24 mouse cellular contexts compared by ENCODE assay signal in the genomic region with DNA sequence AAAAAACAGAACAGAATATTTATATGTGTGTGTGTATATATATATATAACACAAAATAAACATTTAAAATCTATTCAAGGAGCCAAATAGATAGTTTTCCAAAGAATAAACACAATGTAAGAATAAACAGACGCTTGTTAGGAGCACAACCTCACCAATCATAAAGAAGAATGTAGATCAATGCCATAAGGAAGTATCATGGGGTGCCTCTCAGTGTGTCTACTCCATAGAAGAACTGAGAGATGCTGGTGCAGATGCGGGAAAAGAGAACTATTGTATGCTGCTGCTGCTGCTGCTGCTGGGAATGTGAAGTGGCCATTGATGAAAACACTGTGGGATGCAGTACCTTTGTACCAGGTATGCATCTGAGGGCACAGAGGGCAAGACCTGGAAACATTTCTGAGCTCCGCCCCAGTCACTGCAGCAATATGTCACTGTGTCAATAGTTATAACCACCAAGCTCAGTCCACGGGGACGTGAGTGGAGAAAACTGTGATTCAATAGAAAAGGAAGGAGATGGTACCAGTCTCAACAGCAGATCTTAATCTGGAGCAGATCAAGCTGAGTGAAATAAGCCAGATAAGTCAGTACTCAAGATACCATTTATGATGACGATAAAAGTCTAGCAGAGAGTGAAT.
"Had no signal": no experiment of that assay in that cellular context is flagged by ENCODE, and none has a peak within 500 bp of the region (broad histone marks: within the 10 kb centered on the region; RNA-seq: fewer than 3 reads in every experiment).

No protein-coding gene starts in this region.

- H3K4me2 ChIP-seq: heart, embryonic 12.5 days; hindbrain, embryonic 12.5 days; hindbrain, embryonic 14.5 days; intestine, embryonic 15.5 days; limb, embryonic 12.5 days had no signal

- H3K27ac ChIP-seq: gastrocnemius, adult 2 months; heart, adult 2 months; hindbrain, embryonic 10.5 days; hindbrain, embryonic 12.5 days; hindbrain, embryonic 14.5 days; layer of hippocampus, adult 2 months; left cerebral cortex, adult 2 months; limb, embryonic 10.5 days; limb, embryonic 12.5 days had no signal

- H3K4me1 ChIP-seq: heart, embryonic 12.5 days; hindbrain, embryonic 12.5 days; intestine, embryonic 15.5 days; limb, embryonic 12.5 days had no signal

- H3K4me3 ChIP-seq: gastrocnemius, adult 2 months; heart, adult 2 months; heart, embryonic 12.5 days; hindbrain, embryonic 10.5 days; hindbrain, embryonic 12.5 days; intestine, embryonic 15.5 days; layer of hippocampus, adult 2 months; left cerebral cortex, adult 2 months; limb, embryonic 10.5 days; limb, embryonic 12.5 days had no signal

- ATAC-seq: hindbrain, embryonic 16.5 days; inflammation-experienced regulatory T-cells, adult 6 months; intestine, embryonic 15.5 days; intestine, postnatal 0 days had no signal

- DNase-seq: gastrocnemius, adult 2 months; gastrocnemius, postnatal 10 days; gastrocnemius, postnatal 25 days; heart, adult 2 months; heart, postnatal 10 days; heart, postnatal 4 days; kidney, adult 18-20 months; kidney, adult 8-10 months; kidney, postnatal 10 days; kidney, postnatal 25 days; kidney, postnatal 4 days; liver had no signal

- H3K36me3 ChIP-seq: heart, embryonic 12.5 days; hindbrain, embryonic 10.5 days; hindbrain, embryonic 12.5 days; intestine, embryonic 15.5 days; limb, embryonic 10.5 days; limb, embryonic 12.5 days had no signal

- H3K27me3 ChIP-seq: heart, embryonic 12.5 days; hindbrain, embryonic 12.5 days; intestine, embryonic 15.5 days; limb, embryonic 12.5 days had no signal

- H3K9ac ChIP-seq: heart, embryonic 12.5 days; hindbrain, embryonic 12.5 days; hindbrain, embryonic 14.5 days; intestine, embryonic 15.5 days; limb, embryonic 12.5 days had no signal

- H3K9me3 ChIP-seq: heart, embryonic 12.5 days; hindbrain, embryonic 10.5 days; hindbrain, embryonic 12.5 days; intestine, embryonic 15.5 days; limb, embryonic 10.5 days; limb, embryonic 12.5 days had no signal
